Mouse (Mus musculus) olfactory bulb, adult 2 months (tissue): ENCODE measurements around the gene Krt8.

Experiments used
- CTCF ChIP-seq: fragments of 200-500 bp; IDR thresholded peaks from 2 replicates; pipeline ENCODE4 v1.5.1; 2012; ENCODE audit warnings: low read depth, mild to moderate bottlenecking, low read length, moderate library complexity; ENCODE audit not compliant: insufficient read depth
- POLR2A ChIP-seq: fragments of 200-500 bp; IDR thresholded peaks from 2 replicates; pipeline ENCODE4 v1.6.1; 2012; ENCODE audit warnings: mild to moderate bottlenecking, low read depth, low read length, moderate library complexity; ENCODE audit not compliant: insufficient read depth

DNA sequence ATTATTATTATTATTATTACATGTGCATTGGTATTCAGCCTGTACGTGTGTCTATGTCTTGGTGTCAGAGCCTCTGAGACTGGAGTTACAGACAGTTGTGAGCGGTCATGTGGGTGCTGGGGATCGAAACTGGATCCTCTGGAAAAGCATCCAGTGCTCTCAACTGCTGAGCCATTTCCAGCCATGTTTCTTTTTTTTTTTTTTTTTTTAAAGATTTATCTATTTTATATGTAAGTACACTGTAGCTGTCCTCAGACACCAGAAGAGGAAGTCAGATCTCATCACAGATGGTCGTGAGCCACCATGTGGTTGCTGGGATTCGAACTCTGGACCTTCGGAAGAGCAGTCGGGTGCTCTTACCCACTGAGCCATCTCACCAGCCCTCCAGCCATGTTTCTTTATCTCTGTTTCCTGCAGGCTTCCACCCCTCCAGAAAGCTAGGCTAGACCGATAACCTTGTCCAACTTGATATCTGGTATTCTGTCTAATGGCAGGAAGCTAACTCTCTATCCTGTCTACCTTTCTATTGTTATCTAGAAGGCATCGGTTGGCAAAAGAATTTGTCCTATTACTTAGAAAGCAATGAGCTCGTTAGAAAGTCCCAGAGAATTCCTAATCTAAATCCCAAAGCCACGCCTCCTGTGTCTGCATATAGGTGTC is 4.5 kb downstream of the Krt8 start:
- TF ChIP-seq CTCF (no peak), POLR2A (no peak)
